Mouse (Mus musculus): ENCODE results near the gene Edf1. TPM values are rescaled to one million over a fixed set of nuclear protein-coding genes. Genes with fewer than 3 reads are reported as not detected.

The Edf1 gene
- total and polyA plus RNA-seq, 3 experiments, result 127 to 329 (median 307) TPM

- DNase-seq, result no peak
These were observed 4.3 kb downstream of the Edf1 start for GRCm38 (mm10) chr2:25561946-25562345.

GRCm38 (mm10) chr2:25565741-25566140, 8.1 kb downstream of the Edf1 start:
- DNase-seq, result no peak

GRCm38 (mm10) chr2:25566558-25566957, 8.9 kb downstream of the Edf1 start:
- DNase-seq, result no peak

GRCm38 (mm10) chr2:25568473-25569019, 10.9 kb downstream of the Edf1 start:
- peak; percentile 51 for DNase-seq

GRCm38 (mm10) chr2:25569323-25569722, 11.7 kb downstream of the Edf1 start:
- no peak for DNase-seq

- no peak for DNase-seq
These were observed 13.6 kb downstream of the Edf1 start for GRCm38 (mm10) chr2:25571221-25571620.

GRCm38 (mm10) chr2:25573068-25573467, 15.4 kb downstream of the Edf1 start:
- no peak for DNase-seq

- DNase-seq, result no peak
These were observed 16.5 kb downstream of the Edf1 start for GRCm38 (mm10) chr2:25574136-25574535.

- DNase-seq, result peak; percentile 98
These were observed 17.2 kb downstream of the Edf1 start, which contains the start of the genes Mamdc4 and Phpt1 for GRCm38 (mm10) chr2:25574579-25575431. Gene Mamdc4 (minus strand): TSS chr2:25574845. Gene Phpt1 (minus strand): TSS chr2:25575224.

- DNase-seq, result peak; percentile 62
These were observed 17.9 kb downstream of the Edf1 start for GRCm38 (mm10) chr2:25575432-25576027.

- DNase-seq, result no peak
These were observed 18.6 kb downstream of the Edf1 start for GRCm38 (mm10) chr2:25576028-25576850.

- DNase-seq, result no peak
These were observed 19.6 kb downstream of the Edf1 start for GRCm38 (mm10) chr2:25576965-25577891.

GRCm38 (mm10) chr2:25577951-25578795, 20.5 kb downstream of the Edf1 start:
- DNase-seq, result no peak

GRCm38 (mm10) chr2:25578796-25579736, 21.4 kb downstream of the Edf1 start:
- DNase-seq, result no peak

GRCm38 (mm10) chr2:25579737-25580460, 22.3 kb downstream of the Edf1 start:
- no peak for DNase-seq

GRCm38 (mm10) chr2:25580621-25581101, 23.0 kb downstream of the Edf1 start:
- no peak for DNase-seq

GRCm38 (mm10) chr2:25581294-25581864, 23.7 kb downstream of the Edf1 start, which contains the start of gene Ajm1:
Gene Ajm1 (minus strand): TSS chr2:25581757.
- DNase-seq, result peak; percentile 69
